Mouse (Mus musculus) stomach, embryonic 16.5 days (tissue): ENCODE measurements at regions not wholly inside any gene's neighbourhood (a gene's known extent, or its start where the extent isn't known, plus 50 kb on each side); places are given as distances from the start of the nearest gene placed in this dataset.

Experiments used
- ATAC-seq: fragments of 200-750 bp; cut with Nextera tagmentation; 2 replicates; pipeline ENCODE4 v1.8.0; 2017; ENCODE audit warnings: moderate number of reproducible peaks, moderate TSS enrichment; ENCODE audit not compliant: insufficient read depth, low FRiP score
- H3K27ac ChIP-seq: fragments of 300-500 bp; sonication (generic); 2 replicates; pipeline ENCODE4 v1.5.1; 2014; ENCODE audit warnings: low read length
- H3K27me3 ChIP-seq: fragments of 300-500 bp; sonication (generic); 2 replicates; pipeline ENCODE4 v1.6.1; 2014; ENCODE audit warnings: low read length, control low read depth, mixed read lengths; ENCODE audit not compliant: control insufficient read depth, insufficient read depth
- H3K36me3 ChIP-seq: fragments of 300-500 bp; sonication (generic); 2 replicates; pipeline ENCODE4 v1.6.1; 2014; ENCODE audit warnings: low read length; ENCODE audit not compliant: control insufficient read depth, insufficient read depth
- H3K4me1 ChIP-seq: fragments of 300-500 bp; sonication (generic); 2 replicates; pipeline ENCODE4 v1.6.1; 2014; ENCODE audit warnings: low read length, control low read depth, mixed read lengths; ENCODE audit not compliant: control insufficient read depth, insufficient read depth
- H3K4me2 ChIP-seq: fragments of 300-500 bp; sonication (generic); 2 replicates; pipeline ENCODE4 v1.6.1; 2014; ENCODE audit warnings: low read depth, low read length, mixed read lengths
- H3K4me3 ChIP-seq: fragments of 300-500 bp; sonication (generic); replicated peaks from 2 replicates; pipeline ENCODE4 v1.5.1; 2014; ENCODE audit warnings: mild to moderate bottlenecking, low read length
- H3K9ac ChIP-seq: fragments of 300-500 bp; sonication (generic); 2 replicates; pipeline ENCODE4 v1.6.1; 2014; ENCODE audit warnings: low read length
- H3K9me3 ChIP-seq: fragments of 300-500 bp; sonication (generic); replicated peaks from 2 replicates; pipeline ENCODE4 v1.6.1; 2016; ENCODE audit warnings: low read length, control low read depth; ENCODE audit not compliant: control insufficient read depth
- WGBS: fragments of 180-500 bp; shearing (Covaris S2); extraction: QIAGEN DNeasy Blood & Tissue Kit; methylation state at CpG from one replicate; pipeline ENCODE4 v1.1.7; 2014; 5-methylcytosine and 5-hydroxymethylcytosine counted together

GRCm38 (mm10) chr14:71241655-71242390, 642.2 kb upstream of the Fam160b2 start:
- no peak overlapping the region for H3K4me2 ChIP-seq
- H3K4me3 ChIP-seq: no peak overlapping the region
- no peaks in the 10 kb centered on the region for H3K27me3 ChIP-seq
- H3K4me1 ChIP-seq: no peaks in the 10 kb centered on the region
- WGBS: 46% methylated on average over 10 of the region's 10 CpGs
- no peak overlapping the region for H3K27ac ChIP-seq
- no peak for ATAC-seq
- H3K9ac ChIP-seq: no peak overlapping the region
- no peaks in the 10 kb centered on the region for H3K9me3 ChIP-seq
- H3K36me3 ChIP-seq: no peaks in the 10 kb centered on the region

DNA sequence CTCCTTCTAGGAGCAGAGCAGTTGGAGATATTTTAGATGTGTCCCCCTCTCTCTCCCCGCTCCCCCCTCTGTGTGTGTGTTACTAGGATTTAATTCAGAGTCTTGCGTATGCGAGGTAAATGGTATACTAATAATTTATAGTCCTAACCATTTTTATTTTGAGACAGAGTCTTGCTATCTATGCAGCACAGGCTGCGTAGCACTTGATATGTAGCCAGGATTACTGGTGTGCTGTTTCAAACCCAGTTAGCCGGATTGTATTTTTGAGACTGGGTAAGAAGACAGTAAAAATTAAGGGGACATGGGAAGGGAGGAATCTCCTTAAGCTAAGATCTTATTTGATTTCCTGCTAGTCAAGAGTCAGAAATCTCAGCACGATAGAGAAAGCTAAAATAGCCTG, 636.6 kb upstream of the Fam160b2 start:
- no peaks in the 10 kb centered on the region for H3K27me3 ChIP-seq
- H3K36me3 ChIP-seq: no peaks in the 10 kb centered on the region
- H3K9ac ChIP-seq: no peak overlapping the region
- 78% methylated on average over 6 of the region's 6 CpGs for WGBS
- H3K4me1 ChIP-seq: no peaks in the 10 kb centered on the region
- no peak overlapping the region for H3K4me2 ChIP-seq
- ATAC-seq: no peak
- H3K27ac ChIP-seq: no peak overlapping the region
- H3K4me3 ChIP-seq: no peak overlapping the region
- no peaks in the 10 kb centered on the region for H3K9me3 ChIP-seq

DNA sequence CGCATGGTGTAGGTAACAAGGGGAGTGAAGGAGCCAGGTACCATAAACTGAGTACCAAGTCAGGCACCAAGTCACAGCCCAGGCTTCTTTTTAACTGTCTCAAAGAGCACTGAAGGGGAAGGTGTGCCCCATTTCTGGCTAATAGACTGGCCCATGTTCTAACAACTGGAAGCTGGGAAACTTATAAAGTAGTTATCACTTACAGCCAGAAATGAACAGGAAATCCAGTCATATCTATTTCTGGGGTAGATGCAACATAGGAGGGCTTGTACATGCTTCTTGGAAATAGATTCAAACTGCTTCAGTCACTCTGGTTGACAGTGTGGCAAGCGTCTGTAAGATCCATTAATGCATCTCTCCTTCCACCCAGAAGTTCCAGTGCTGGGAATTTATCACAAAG, 635.3 kb upstream of the Fam160b2 start:
- 65% methylated on average over 2 of the region's 2 CpGs for WGBS

GRCm38 (mm10) chr14:71234276-71234675, 634.6 kb upstream of the Fam160b2 start:
- Histone ChIP-seq H3K27me3 (no peaks in the 10 kb centered on the region), H3K4me3 (no peak overlapping the region), H3K4me1 (no peaks in the 10 kb centered on the region), H3K27ac (no peak overlapping the region), H3K9me3 (no peaks in the 10 kb centered on the region), H3K9ac (no peak overlapping the region), H3K4me2 (no peak overlapping the region), H3K36me3 (no peaks in the 10 kb centered on the region)
- ATAC-seq: no peak
- WGBS: 44% methylated on average over 2 of the region's 2 CpGs

More for the DNA sequence above, 635.3 kb upstream of the Fam160b2 start:
- H3K36me3 ChIP-seq: no peaks in the 10 kb centered on the region
- no peak overlapping the region for H3K4me2 ChIP-seq
- H3K4me3 ChIP-seq: no peak overlapping the region
- H3K4me1 ChIP-seq: no peaks in the 10 kb centered on the region
- no peak overlapping the region for H3K27ac ChIP-seq
- ATAC-seq: no peak
- H3K9me3 ChIP-seq: no peaks in the 10 kb centered on the region
- H3K27me3 ChIP-seq: no peaks in the 10 kb centered on the region
- H3K9ac ChIP-seq: no peak overlapping the region

DNA sequence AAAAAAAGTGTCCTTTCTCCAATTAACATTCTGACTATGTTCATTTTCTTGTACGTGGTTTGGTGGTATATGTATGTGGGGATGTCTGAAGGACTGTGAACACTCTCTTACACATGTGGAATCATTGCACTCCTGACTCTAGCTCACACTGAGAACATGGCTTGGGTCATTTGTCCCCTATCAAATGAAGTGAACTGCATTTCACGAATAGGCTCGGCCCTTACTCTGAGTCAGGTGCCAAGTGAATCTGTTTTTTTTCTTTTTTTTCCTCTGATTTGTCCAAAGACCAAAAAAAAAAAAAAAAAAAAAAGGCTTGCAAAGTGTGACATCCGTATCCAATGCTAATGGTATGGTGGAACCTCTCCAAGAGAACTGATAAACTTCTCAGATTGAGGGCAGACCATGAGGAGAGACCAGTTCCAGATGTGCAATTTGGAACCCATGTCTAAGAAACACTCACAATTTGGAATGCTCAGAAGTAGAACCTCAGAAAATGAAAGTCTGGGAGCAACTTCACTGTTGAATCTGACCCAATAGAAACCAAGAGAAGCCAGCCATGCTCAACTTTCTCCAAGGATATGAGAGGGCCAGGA, 631.7 kb upstream of the Fam160b2 start:
- H3K27me3 ChIP-seq: no peaks in the 10 kb centered on the region
- WGBS: 77% methylated on average over 4 of the region's 4 CpGs
- no peaks in the 10 kb centered on the region for H3K36me3 ChIP-seq
- no peak overlapping the region for H3K27ac ChIP-seq
- no peaks in the 10 kb centered on the region for H3K4me1 ChIP-seq
- H3K9me3 ChIP-seq: no peaks in the 10 kb centered on the region
- no peak overlapping the region for H3K4me3 ChIP-seq
- ATAC-seq: no peak
- H3K9ac ChIP-seq: no peak overlapping the region
- H3K4me2 ChIP-seq: no peak overlapping the region

- Histone ChIP-seq H3K4me1 (no peaks in the 10 kb centered on the region), H3K4me2 (no peak overlapping the region), H3K27me3 (no peaks in the 10 kb centered on the region), H3K27ac (no peak overlapping the region), H3K36me3 (no peaks in the 10 kb centered on the region), H3K9me3 (no peaks in the 10 kb centered on the region), H3K4me3 (no peak overlapping the region), H3K9ac (no peak overlapping the region)
- ATAC-seq: no peak
- 77% methylated on average over 7 of the region's 7 CpGs for WGBS
Observed at GRCm38 (mm10) chr14:71230484-71231188, 631.0 kb upstream of the Fam160b2 start.

GRCm38 (mm10) chr14:71229955-71230354, 630.3 kb upstream of the Fam160b2 start:
- Histone ChIP-seq H3K4me2 (no peak overlapping the region), H3K36me3 (no peaks in the 10 kb centered on the region), H3K9ac (no peak overlapping the region), H3K4me1 (no peaks in the 10 kb centered on the region), H3K27ac (no peak overlapping the region), H3K4me3 (no peak overlapping the region), H3K27me3 (no peaks in the 10 kb centered on the region), H3K9me3 (no peaks in the 10 kb centered on the region)
- WGBS: 76% methylated on average over 2 of the region's 2 CpGs
- ATAC-seq: no peak

DNA sequence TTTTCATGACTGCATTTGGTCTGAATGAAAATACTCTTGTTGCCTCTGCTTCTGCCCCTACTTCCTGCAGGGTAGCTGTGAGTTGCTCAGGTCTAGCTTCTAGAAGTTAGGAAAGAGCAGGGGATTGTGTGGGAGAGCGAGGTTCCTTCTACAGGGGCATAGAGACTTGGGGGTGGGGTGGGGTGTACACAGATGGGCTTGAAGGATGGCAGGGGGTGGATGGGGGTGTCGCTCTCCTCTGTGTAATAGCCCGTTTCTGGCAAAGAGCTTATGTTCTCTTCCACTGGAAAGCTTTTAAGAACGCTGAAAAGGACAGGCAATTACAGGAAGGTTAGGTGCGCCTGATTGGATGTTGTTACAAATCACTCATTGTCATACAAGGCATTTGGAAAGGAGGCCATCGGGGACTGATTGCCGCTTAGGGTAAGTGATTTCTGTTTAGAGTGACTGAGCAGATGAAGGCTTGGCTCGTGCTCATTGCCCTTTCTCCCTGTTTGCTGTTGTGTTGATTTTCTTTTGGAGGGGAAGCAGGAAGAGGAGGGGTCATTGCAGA, 629.3 kb upstream of the Fam160b2 start:
- no peaks in the 10 kb centered on the region for H3K36me3 ChIP-seq
- no peak overlapping the region for H3K4me2 ChIP-seq
- no peaks in the 10 kb centered on the region for H3K4me1 ChIP-seq
- no peak overlapping the region for H3K9ac ChIP-seq
- no peaks in the 10 kb centered on the region for H3K27me3 ChIP-seq
- H3K4me3 ChIP-seq: no peak overlapping the region
- no peak overlapping the region for H3K27ac ChIP-seq
- no peak for ATAC-seq
- H3K9me3 ChIP-seq: no peaks in the 10 kb centered on the region
- 57% methylated on average over 8 of the region's 8 CpGs for WGBS

DNA sequence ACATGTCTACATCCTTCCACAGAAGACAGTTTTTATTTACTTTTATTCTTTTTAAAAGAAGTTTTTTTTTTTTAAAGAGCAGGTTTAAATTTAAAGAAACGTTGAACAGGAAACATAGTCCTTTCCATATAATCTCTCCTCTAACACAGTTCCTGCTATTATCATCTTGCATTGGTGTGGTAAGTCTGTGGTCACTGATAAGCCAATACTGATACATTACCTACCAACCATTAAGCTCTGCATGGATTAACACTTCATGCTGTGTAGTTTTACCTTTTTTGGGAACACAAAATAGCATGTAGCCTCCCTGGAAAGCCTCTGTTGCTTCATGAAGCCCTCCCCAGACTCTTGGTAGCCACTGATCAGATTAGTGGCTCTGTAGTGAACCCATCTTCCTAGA, 617.4 kb upstream of the Fam160b2 start:
- no peaks in the 10 kb centered on the region for H3K27me3 ChIP-seq
- no peaks in the 10 kb centered on the region for H3K4me1 ChIP-seq
- no peak overlapping the region for H3K27ac ChIP-seq
- H3K9me3 ChIP-seq: no peaks in the 10 kb centered on the region
- ATAC-seq: no peak
- no peak overlapping the region for H3K4me3 ChIP-seq
- H3K36me3 ChIP-seq: no peaks in the 10 kb centered on the region
- H3K4me2 ChIP-seq: no peak overlapping the region
- H3K9ac ChIP-seq: no peak overlapping the region
- 71% methylated on average over 1 of the region's 1 CpGs for WGBS
